Mouse (Mus musculus) mammary gland, adult 2 months (tissue): ENCODE measurements around the gene Gm17584. TPM values are rescaled to one million over a fixed set of nuclear protein-coding genes. Genes with fewer than 3 reads are reported as not detected.

Experiments
- polyA plus RNA-seq: library from polyadenylated mRNA; depleted of rRNA; stranded (reverse); fragments of >200 nt; gene quantifications from 2 replicates; pipeline ENCODE4 v1.2.3, GENCODE M21; 2012; ENCODE audit warnings: low replicate concordance; rRNA removed

The Gm17584 gene
- not detected in 2 replicates for polyA plus RNA-seq

GRCm38 (mm10) chrX:124500263-124500662, at the start of gene Gm17584:
Gm17584 (plus strand) TSS chrX:124500563.

Other genes starting within 250 kb of the Gm17584 start
- gene Gm17469, start 129.3 kb downstream of the Gm17584 start, polyA plus RNA-seq = not detected in 2 replicates